Mouse (Mus musculus) embryonic fibroblast, embryonic 13.5 days (primary cell): ENCODE measurements around the gene Sptb.

Experiments used
- CTCF ChIP-seq: IDR thresholded peaks from 2 replicates; pipeline ENCODE4 v1.5.1; 2011; ENCODE audit warnings: mild to moderate bottlenecking, control low read depth, low read length, moderate library complexity, borderline replicate concordance; ENCODE audit not compliant: insufficient read depth
- POLR2A ChIP-seq: IDR thresholded peaks from 2 replicates; pipeline ENCODE4 v1.6.1; 2011; ENCODE audit warnings: low read depth, mild to moderate bottlenecking, control low read depth, low read length, moderate library complexity

GRCm38 (mm10) chr12:76541879-76542278, 168.5 kb downstream of the Sptb start:
- TF ChIP-seq CTCF, result no peak
- no peak for TF ChIP-seq POLR2A
